8 mouse cellular contexts compared by ENCODE assay signal in genomic region chr13:96855191-96855590, GRCm38 (mm10).
DNase-seq lines count a peak whose midpoint lies in the region.

No protein-coding gene starts in this region.

- H3K36me3 ChIP-seq in splenic B cell, adult 2 months (ENCODE audit: control insufficient read depth, insufficient read depth, low read length, poor library complexity, severe bottlenecking), result no peaks in the 10 kb centered on the region

- H3K27me3 ChIP-seq in splenic B cell, adult 2 months (ENCODE audit: control insufficient read depth, insufficient read depth, low read length, poor library complexity, severe bottlenecking), result no peaks in the 10 kb centered on the region

- DNase-seq in heart, adult 8-10 months (ENCODE audit: low spot score), result peak; percentile 23
- no peak for DNase-seq in heart, adult 11 months
- DNase-seq in Muller cell, postnatal 12 days (ENCODE audit: inconsistent ontology term), result peak; percentile 47
- peak; percentile 26 for DNase-seq in cerebellum, adult 9-11 months
- peak; percentile 68 to 89 for DNase-seq in frontal cortex, postnatal 36 days (ENCODE audit: low spot score in 2 of 2)
- DNase-seq in layer of hippocampus, postnatal 10 days (ENCODE audit: low spot score in 2 of 2), result peak; percentile 82 to 84
- peak; percentile 83 for DNase-seq in lung, postnatal 36 days
- DNase-seq in splenic B cell, adult 2 months (ENCODE audit: low read depth, low spot score), result peak; percentile 47
